Mouse (Mus musculus): ENCODE measurements around the gene Abca14.

DNA sequence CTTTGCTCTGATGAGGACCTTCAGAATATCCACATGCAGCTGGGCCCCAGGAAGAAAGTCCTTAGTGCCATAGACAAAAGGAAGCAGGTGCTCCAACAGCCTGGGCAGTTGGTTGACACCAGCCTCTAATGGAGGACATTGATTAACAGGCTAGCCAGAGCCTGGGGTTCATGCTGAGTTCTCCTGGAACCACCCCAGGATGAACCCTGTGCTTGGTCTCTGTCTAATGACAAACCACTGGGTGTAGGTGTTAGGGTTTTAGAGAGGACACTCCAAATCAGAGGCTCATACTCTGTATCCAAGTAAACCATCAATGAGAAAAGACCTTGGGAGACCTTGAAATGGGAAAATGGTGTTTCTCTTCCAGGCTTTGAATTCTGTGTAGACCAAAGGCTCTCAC, 20.9 kb upstream of the Abca14 start:
- TF ChIP-seq POLR2A (IDR thresholded peaks at IDR 0.05; ENCODE audit: control insufficient read depth, extremely low read depth, insufficient read depth, low read length, poor library complexity), result no peak
- no peak for TF ChIP-seq CTCF (IDR thresholded peaks at IDR 0.05; ENCODE audit: borderline replicate concordance, control insufficient read depth, extremely low read depth, insufficient read depth, low read length, poor library complexity)

Data from thymus, adult 2 months (tissue).